Mouse (Mus musculus) midbrain, embryonic 14.5 days (tissue): ENCODE data around the gene Pcbp1. TPM values are rescaled to one million over a fixed set of nuclear protein-coding genes. Genes with fewer than 3 reads are reported as not detected.

Experiments used
- ATAC-seq: fragments of 200-750 bp; cut with Nextera tagmentation; 2 replicates; pipeline ENCODE4 v1.8.0; 2017; ENCODE audit warnings: moderate number of reproducible peaks, moderate library complexity; ENCODE audit not compliant: low FRiP score, low TSS enrichment
- DNase-seq: peaks from one replicate; pipeline ENCODE4 v3.0.0-alpha.2; 2015
- H3K27ac ChIP-seq: fragments of 300-500 bp; sonication (generic); replicated peaks from 2 replicates; pipeline ENCODE4 v1.5.1; 2014; ENCODE audit warnings: mild to moderate bottlenecking, low read depth, low read length, moderate library complexity
- H3K27me3 ChIP-seq: fragments of 300-500 bp; sonication (generic); 2 replicates; pipeline ENCODE4 v1.6.1; 2014; ENCODE audit warnings: low read length, control low read depth, mixed read lengths; ENCODE audit not compliant: control insufficient read depth, insufficient read depth
- H3K36me3 ChIP-seq: fragments of 300-500 bp; sonication (generic); 2 replicates; pipeline ENCODE4 v1.6.1; 2014; ENCODE audit warnings: low read length, control low read depth; ENCODE audit not compliant: control insufficient read depth, insufficient read depth
- H3K4me1 ChIP-seq: fragments of 300-500 bp; sonication (generic); 2 replicates; pipeline ENCODE4 v1.6.1; 2014; ENCODE audit warnings: mild to moderate bottlenecking, antibody characterized with exemption, low read length, control low read depth; ENCODE audit not compliant: control insufficient read depth, insufficient read depth
- H3K4me2 ChIP-seq: fragments of 300-500 bp; sonication (generic); 2 replicates; pipeline ENCODE4 v1.6.1; 2014; ENCODE audit warnings: mild to moderate bottlenecking, low read length, moderate library complexity
- H3K4me3 ChIP-seq: fragments of 300-500 bp; sonication (generic); replicated peaks from 2 replicates; pipeline ENCODE4 v1.5.1; 2014; ENCODE audit warnings: low read depth, low read length
- H3K9ac ChIP-seq: fragments of 300-500 bp; sonication (generic); replicated peaks from 2 replicates; pipeline ENCODE4 v1.6.1; 2014; ENCODE audit warnings: mild to moderate bottlenecking, low read length, moderate library complexity
- H3K9me3 ChIP-seq: fragments of 300-500 bp; sonication (generic); 2 replicates; pipeline ENCODE4 v1.6.1; 2016; ENCODE audit warnings: low read length, control low read depth, mixed read lengths; ENCODE audit not compliant: control insufficient read depth
- WGBS: fragments of 180-500 bp; shearing (Covaris S2); extraction: QIAGEN DNeasy Blood & Tissue Kit; methylation state at CpG from one replicate; pipeline ENCODE4 v1.1.7; 2014; 5-methylcytosine and 5-hydroxymethylcytosine counted together
- microRNA-seq: library from miRNA; unstranded; fragments of <30 nt; microRNA quantifications from one replicate; pipeline ENCODE4, GENCODE M21; 2016
- polyA plus RNA-seq: library from polyadenylated mRNA; unstranded; fragments of >200 nt; fragmentation: Nextera tagmentation; extraction: Ambion mirVana; gene quantifications from 2 replicates; pipeline ENCODE4 v1.2.1, GENCODE M21; 2014

Gene Pcbp1
- polyA plus RNA-seq, 1 experiment from 2014 or later = 325 TPM

GRCm38 (mm10) chr6:86479816-86480188 is 46.3 kb downstream of the Pcbp1 start:
- H3K9me3 ChIP-seq = no peaks in the 10 kb centered on the region
- H3K4me3 ChIP-seq = no peak overlapping the region

GRCm38 (mm10) chr6:86479311-86479710 is 46.8 kb downstream of the Pcbp1 start:
- no peak overlapping the region for H3K4me3 ChIP-seq
- DNase-seq (no peak), ATAC-seq (no peak)
- H3K27ac ChIP-seq = no peak overlapping the region
- WGBS = 74% methylated on average over 3 of the region's 3 CpGs
- H3K4me1 ChIP-seq = 0 out of 2 replicates have a peak, but pooled peaks cover 4% of the 10 kb centered on the region
- no peak overlapping the region for H3K4me2 ChIP-seq
- H3K9me3 ChIP-seq = no peaks in the 10 kb centered on the region
- no peak overlapping the region for H3K9ac ChIP-seq
- H3K36me3 ChIP-seq = no peaks in the 10 kb centered on the region
- no peaks in the 10 kb centered on the region for H3K27me3 ChIP-seq

More at GRCm38 (mm10) chr6:86479816-86480188, 46.3 kb downstream of the Pcbp1 start:
- H3K36me3 ChIP-seq = no peaks in the 10 kb centered on the region
- DNase-seq (no peak), ATAC-seq (no peak)
- no peak overlapping the region for H3K27ac ChIP-seq
- H3K4me1 ChIP-seq = 0 out of 2 replicates have a peak, but pooled peaks cover 4% of the 10 kb centered on the region
- no peak overlapping the region for H3K9ac ChIP-seq
- no peak overlapping the region for H3K4me2 ChIP-seq
- no peaks in the 10 kb centered on the region for H3K27me3 ChIP-seq

DNA sequence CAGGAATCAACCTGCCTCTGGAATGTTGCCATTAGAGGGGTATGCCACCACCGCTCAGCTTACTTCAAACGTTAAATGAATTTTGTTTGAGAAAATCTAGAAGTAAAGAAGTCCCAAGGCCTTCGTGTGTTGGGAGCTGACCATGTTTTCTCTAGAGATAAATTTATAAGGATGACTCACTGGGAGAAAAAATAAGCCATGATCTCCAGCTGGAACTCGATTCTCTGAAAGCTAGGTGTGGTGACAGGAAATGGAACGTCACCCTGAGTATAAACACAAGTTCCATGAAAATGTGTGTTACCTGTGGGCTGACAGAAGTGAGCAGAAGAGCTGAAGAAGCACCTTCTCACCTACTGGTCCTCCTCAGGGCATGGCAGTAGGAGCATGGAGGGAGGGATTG is 49.2 kb downstream of the Pcbp1 start:
- ATAC-seq = no peak
- no peaks in the 10 kb centered on the region for H3K27me3 ChIP-seq
- H3K4me1 ChIP-seq = peaks cover 15% of the 10 kb centered on the region
- no peak overlapping the region for H3K4me2 ChIP-seq
- H3K9me3 ChIP-seq = no peaks in the 10 kb centered on the region
- no peak overlapping the region for H3K4me3 ChIP-seq
- H3K36me3 ChIP-seq = no peaks in the 10 kb centered on the region
- no peak overlapping the region for H3K27ac ChIP-seq
- 86% methylated on average over 5 of the region's 5 CpGs for WGBS
- DNase-seq = no peak
- H3K9ac ChIP-seq = no peak overlapping the region

DNA sequence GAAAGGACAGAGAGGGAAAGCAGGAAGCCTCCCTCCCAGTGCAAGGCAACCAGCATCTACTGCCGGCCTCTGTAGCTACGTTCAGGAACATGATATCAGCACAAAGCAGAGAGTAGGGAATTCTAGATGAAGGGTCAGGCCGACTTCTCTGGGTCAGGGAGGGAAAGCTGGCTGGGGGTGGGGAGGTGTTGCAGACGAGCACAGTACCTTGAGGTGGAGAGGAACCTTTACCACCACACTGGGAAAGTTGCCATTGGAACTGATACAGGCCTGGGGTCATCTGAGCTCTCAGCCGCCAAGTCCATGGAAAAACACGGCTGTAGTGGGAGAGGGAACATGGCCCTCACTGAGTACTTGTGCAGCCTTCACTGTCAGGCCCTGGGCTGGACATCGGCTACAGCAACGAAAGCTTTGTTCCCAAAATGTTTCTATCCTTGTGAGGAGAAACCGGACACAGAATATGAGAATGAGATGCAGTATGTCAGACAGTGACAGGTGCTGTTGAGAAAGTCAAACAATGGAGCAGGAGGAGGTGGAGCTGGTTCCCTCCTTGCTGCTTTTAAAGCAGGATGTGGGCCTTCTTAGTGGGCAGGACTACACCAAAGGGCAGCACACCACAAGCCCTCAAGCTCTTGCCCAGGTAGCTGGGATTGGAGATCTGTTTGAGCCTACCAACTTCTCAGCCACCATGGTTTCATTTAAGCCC is 50.5 kb downstream of the Pcbp1 start:
- H3K9me3 ChIP-seq = no peaks in the 10 kb centered on the region
- H3K4me2 ChIP-seq = no peak overlapping the region
- peaks cover 19% of the 10 kb centered on the region for H3K4me1 ChIP-seq
- H3K9ac ChIP-seq = no peak overlapping the region
- ATAC-seq (no peak), DNase-seq (no peak)
- no peak overlapping the region for H3K4me3 ChIP-seq
- H3K36me3 ChIP-seq = no peaks in the 10 kb centered on the region
- 87% methylated on average over 9 of the region's 9 CpGs for WGBS
- H3K27me3 ChIP-seq = no peaks in the 10 kb centered on the region
- no peak overlapping the region for H3K27ac ChIP-seq

DNA sequence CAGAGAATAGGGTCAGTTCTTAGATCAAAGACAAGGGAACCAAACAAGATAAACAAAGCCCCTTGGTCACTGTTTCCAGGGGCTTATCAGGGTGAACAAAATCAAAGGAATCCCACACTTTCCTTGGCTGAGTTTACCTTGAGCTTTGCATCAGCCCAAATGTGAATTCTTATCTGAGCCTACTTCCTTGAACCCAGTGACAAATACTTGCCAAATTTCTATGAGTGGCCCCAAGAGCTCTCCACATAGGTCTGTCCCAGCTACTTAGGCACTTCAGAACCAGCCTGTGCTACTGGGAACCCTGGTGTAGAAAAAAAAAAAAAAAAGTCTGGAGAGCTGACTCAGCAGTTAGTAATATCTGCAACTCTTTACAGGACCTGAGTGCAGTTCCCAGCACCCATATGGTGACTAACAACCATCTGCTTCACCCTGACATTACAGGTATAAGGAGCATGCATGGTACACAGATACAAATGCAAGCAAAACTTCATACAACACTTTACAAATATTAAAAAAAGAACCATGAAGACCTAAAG is 51.4 kb downstream of the Pcbp1 start:
- Histone ChIP-seq H3K9me3 (no peaks in the 10 kb centered on the region), H3K4me1 (peaks cover 16% of the 10 kb centered on the region), H3K27me3 (no peaks in the 10 kb centered on the region), H3K9ac (no peak overlapping the region), H3K27ac (no peak overlapping the region), H3K4me2 (no peak overlapping the region), H3K36me3 (peaks cover 6% of the 10 kb centered on the region), H3K4me3 (no peak overlapping the region)
- no peak for DNase-seq
- no peak for ATAC-seq

Small RNA genes lying within 50 kb of the gene (microRNA-seq; reads per million reads assigned to microRNA genes)
- gene Gm22184 = not detected

Other genes with a start within 250 kb of the Pcbp1 start
- gene Fam136a, start 160.7 kb downstream of the Pcbp1 start, polyA plus RNA-seq = 124 and 130 TPM in 2 replicates
- gene Snrpg, start 155.0 kb downstream of the Pcbp1 start, polyA plus RNA-seq = 480 and 559 TPM in 2 replicates
- 68.7 and 109 TPM in 2 replicates for gene Pcyox1, start 129.2 kb downstream of the Pcbp1 start, polyA plus RNA-seq
- 317 and 387 TPM in 2 replicates for gene Tia1, start 122.1 kb downstream of the Pcbp1 start, polyA plus RNA-seq
- gene Gm44790, start 99.7 kb downstream of the Pcbp1 start, polyA plus RNA-seq = not detected in 2 replicates
- 22.8 and 25.5 TPM in 2 replicates for gene C87436, start 87.9 kb downstream of the Pcbp1 start, polyA plus RNA-seq
- 0.76 and 0.92 TPM in 2 replicates for gene Asprv1, start 101.8 kb upstream of the Pcbp1 start, polyA plus RNA-seq
- 16.2 and 24.2 TPM in 2 replicates for gene Mxd1, start 142.8 kb upstream of the Pcbp1 start, polyA plus RNA-seq
- 101 and 105 TPM in 2 replicates for gene Snrnp27, start 158.2 kb upstream of the Pcbp1 start, polyA plus RNA-seq
- 32.7 and 38.0 TPM in 2 replicates for gene Gmcl1, start 207.1 kb upstream of the Pcbp1 start, polyA plus RNA-seq